Mouse (Mus musculus): ENCODE measurements at regions not wholly inside any gene's neighbourhood (a gene's known extent, or its start where the extent isn't known, plus 50 kb on each side); places are given as distances from the start of the nearest gene placed in this dataset.

- ATAC-seq: no peak
- Histone ChIP-seq H3K36me3 (ENCODE audit: control insufficient read depth, insufficient read depth, low read length) (no peaks in the 10 kb centered on the region), H3K9ac (ENCODE audit: low read depth, low read length) (no peak overlapping the region), H3K4me3 (ENCODE audit: low read length) (no peak overlapping the region), H3K4me1 (ENCODE audit: control insufficient read depth, insufficient read depth, low read depth, low read length) (no peaks in the 10 kb centered on the region), H3K27me3 (replicated peaks; ENCODE audit: control insufficient read depth, insufficient read depth, low read length) (no peaks in the 10 kb centered on the region), H3K9me3 (ENCODE audit: control insufficient read depth, low read length) (peaks cover 5% of the 10 kb centered on the region; the same call in 1 of the 2 replicates), H3K27ac (ENCODE audit: low read depth, low read length) (no peak overlapping the region), H3K4me2 (ENCODE audit: low read length) (no peak overlapping the region)
Observed at GRCm38 (mm10) chr1:130279180-130279579, 143.6 kb downstream of the Cd55b start.

DNA sequence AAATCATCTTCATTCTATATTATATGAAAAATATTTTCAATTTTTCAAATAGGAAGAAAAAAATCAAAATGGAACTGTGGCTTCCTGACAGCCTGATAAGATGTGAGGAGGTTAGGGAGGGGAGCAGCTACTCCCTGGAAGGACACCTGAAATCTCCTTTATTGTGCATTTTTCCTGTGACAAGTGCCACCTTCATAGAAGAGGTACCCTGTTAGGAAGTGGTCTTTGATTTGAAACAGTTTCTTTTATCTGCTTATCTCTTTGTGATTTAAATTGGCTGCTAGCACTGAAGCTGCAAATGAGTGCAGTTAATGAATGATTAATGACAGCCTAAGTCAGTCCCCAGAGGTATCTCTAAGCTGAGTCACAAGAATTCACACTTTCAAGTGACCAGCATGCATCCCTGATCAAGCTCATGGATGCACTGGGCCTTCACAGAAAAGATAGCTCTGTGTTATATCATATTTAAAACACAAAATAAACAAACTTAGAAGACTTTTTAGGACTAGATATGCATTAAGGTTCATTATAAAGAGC is 144.7 kb downstream of the Cd55b start:
- Histone ChIP-seq H3K27ac (ENCODE audit: low read depth, low read length) (no peak overlapping the region), H3K36me3 (ENCODE audit: control insufficient read depth, insufficient read depth, low read length) (no peaks in the 10 kb centered on the region), H3K4me3 (ENCODE audit: low read length) (no peak overlapping the region), H3K9ac (ENCODE audit: low read depth, low read length) (no peak overlapping the region), H3K9me3 (ENCODE audit: control insufficient read depth, low read length) (peaks cover 5% of the 10 kb centered on the region; the same call in 1 of the 2 replicates), H3K27me3 (replicated peaks; ENCODE audit: control insufficient read depth, insufficient read depth, low read length) (no peaks in the 10 kb centered on the region), H3K4me2 (ENCODE audit: low read length) (no peak overlapping the region), H3K4me1 (ENCODE audit: control insufficient read depth, insufficient read depth, low read depth, low read length) (no peaks in the 10 kb centered on the region)
- ATAC-seq: no peak

DNA sequence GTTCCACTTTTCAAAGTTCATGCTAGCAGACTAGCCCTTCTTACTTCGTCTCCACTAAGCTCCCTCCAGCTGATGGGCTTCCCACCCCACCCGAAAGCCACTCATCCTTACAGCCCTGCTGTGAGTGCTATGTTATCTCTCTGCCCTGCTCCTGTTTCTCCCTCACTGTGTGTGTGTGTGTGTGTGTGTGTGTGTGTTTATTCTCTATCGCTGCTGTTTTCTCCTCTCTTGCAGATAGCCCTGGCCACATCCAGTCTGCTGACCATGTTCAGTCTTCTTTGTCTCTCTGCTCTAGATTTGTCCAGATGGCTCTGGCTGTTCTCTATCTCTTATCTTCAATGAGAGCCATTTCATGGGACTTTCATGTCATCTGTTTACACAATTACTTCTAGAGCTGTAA is 145.9 kb downstream of the Cd55b start:
- Histone ChIP-seq H3K9ac (ENCODE audit: low read depth, low read length) (no peak overlapping the region), H3K9me3 (ENCODE audit: control insufficient read depth, low read length) (peaks cover 5% of the 10 kb centered on the region; the same call in 1 of the 2 replicates), H3K27ac (ENCODE audit: low read depth, low read length) (no peak overlapping the region), H3K4me1 (ENCODE audit: control insufficient read depth, insufficient read depth, low read depth, low read length) (no peaks in the 10 kb centered on the region), H3K36me3 (ENCODE audit: control insufficient read depth, insufficient read depth, low read length) (no peaks in the 10 kb centered on the region), H3K4me2 (ENCODE audit: low read length) (no peak overlapping the region), H3K27me3 (replicated peaks; ENCODE audit: control insufficient read depth, insufficient read depth, low read length) (no peaks in the 10 kb centered on the region), H3K4me3 (ENCODE audit: low read length) (no peak overlapping the region)
- WGBS: 92% methylated on average over 3 of the region's 3 CpGs
- ATAC-seq: no peak

- Histone ChIP-seq H3K27ac (ENCODE audit: low read depth, low read length) (no peak overlapping the region), H3K27me3 (replicated peaks; ENCODE audit: control insufficient read depth, insufficient read depth, low read length) (no peaks in the 10 kb centered on the region), H3K36me3 (ENCODE audit: control insufficient read depth, insufficient read depth, low read length) (no peaks in the 10 kb centered on the region), H3K4me1 (ENCODE audit: control insufficient read depth, insufficient read depth, low read depth, low read length) (no peaks in the 10 kb centered on the region), H3K4me3 (ENCODE audit: low read length) (no peak overlapping the region), H3K4me2 (ENCODE audit: low read length) (no peak overlapping the region), H3K9ac (ENCODE audit: low read depth, low read length) (no peak overlapping the region), H3K9me3 (ENCODE audit: control insufficient read depth, low read length) (peaks cover 5% of the 10 kb centered on the region; the same call in 1 of the 2 replicates)
- WGBS: 87% methylated on average over 2 of the region's 2 CpGs
- no peak for ATAC-seq
Observed at GRCm38 (mm10) chr1:130276005-130276404, 146.8 kb downstream of the Cd55b start.

DNA sequence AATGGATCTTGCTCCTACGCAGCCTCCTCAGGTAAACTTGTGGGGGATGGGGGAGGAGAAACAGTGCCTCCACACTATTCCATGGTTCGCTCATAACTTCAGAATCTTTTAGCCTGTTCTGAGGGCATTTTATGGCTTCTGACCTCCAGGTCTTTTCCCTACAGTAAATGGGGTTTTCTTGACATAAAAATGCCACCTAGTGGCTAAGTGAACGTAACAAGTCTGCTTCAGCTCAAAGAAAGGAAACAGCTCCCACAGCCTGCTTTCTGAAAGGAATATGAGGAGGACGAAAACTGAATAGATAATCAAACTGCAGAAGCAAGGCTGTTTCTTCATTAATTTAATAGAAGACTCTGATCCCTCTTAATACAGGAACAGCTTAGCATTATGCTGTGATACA is 148.3 kb downstream of the Cd55b start:
- Histone ChIP-seq H3K4me3 (ENCODE audit: low read length) (no peak overlapping the region), H3K4me2 (ENCODE audit: low read length) (no peak overlapping the region), H3K9ac (ENCODE audit: low read depth, low read length) (no peak overlapping the region), H3K27ac (ENCODE audit: low read depth, low read length) (no peak overlapping the region), H3K9me3 (ENCODE audit: control insufficient read depth, low read length) (peaks cover 5% of the 10 kb centered on the region; the same call in 1 of the 2 replicates), H3K4me1 (ENCODE audit: control insufficient read depth, insufficient read depth, low read depth, low read length) (no peaks in the 10 kb centered on the region), H3K36me3 (ENCODE audit: control insufficient read depth, insufficient read depth, low read length) (no peaks in the 10 kb centered on the region), H3K27me3 (replicated peaks; ENCODE audit: control insufficient read depth, insufficient read depth, low read length) (no peaks in the 10 kb centered on the region)
- ATAC-seq: no peak
- WGBS: 55% methylated on average over 4 of the region's 4 CpGs

- Histone ChIP-seq H3K9me3 (ENCODE audit: control insufficient read depth, low read length) (no peaks in the 10 kb centered on the region), H3K27ac (ENCODE audit: low read depth, low read length) (no peak overlapping the region), H3K4me1 (ENCODE audit: control insufficient read depth, insufficient read depth, low read depth, low read length) (no peaks in the 10 kb centered on the region), H3K9ac (ENCODE audit: low read depth, low read length) (no peak overlapping the region), H3K4me3 (ENCODE audit: low read length) (no peak overlapping the region), H3K36me3 (ENCODE audit: control insufficient read depth, insufficient read depth, low read length) (no peaks in the 10 kb centered on the region), H3K4me2 (ENCODE audit: low read length) (no peak overlapping the region), H3K27me3 (replicated peaks; ENCODE audit: control insufficient read depth, insufficient read depth, low read length) (no peaks in the 10 kb centered on the region)
- ATAC-seq: no peak
- 87% methylated on average over 2 of the region's 2 CpGs for whole genome bisulfite sequencing
Observed at GRCm38 (mm10) chr1:130270457-130270856, 152.4 kb downstream of the Cd55b start.
